ENCODE assay signal across 22 mouse cellular contexts in the genomic region with DNA sequence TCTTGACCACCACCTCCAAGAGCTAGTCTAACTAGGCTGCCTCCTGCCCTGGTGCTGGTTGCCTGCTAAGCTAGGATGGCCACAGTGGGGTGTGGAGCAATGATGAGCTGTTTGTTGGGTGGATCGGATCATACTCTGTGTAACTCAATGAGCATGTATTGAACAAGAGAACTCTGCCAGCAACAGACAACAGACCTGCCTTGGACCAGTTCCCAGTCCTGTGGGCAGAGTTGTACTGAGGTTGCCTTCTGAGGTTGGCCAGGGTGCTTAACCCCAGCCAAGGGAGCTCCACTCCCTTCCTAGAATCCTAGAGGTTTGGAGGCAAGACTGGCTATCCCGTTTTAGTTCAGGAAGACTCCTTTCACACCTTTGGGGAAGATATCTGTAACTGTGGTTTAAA. TPM values are rescaled to one million over a fixed set of nuclear protein-coding genes. Genes with fewer than 3 reads are reported as not detected.
DNase-seq lines count a peak whose midpoint lies in the region; ATAC-seq lines count a peak whose summit lies in the region.
"Had no signal": no experiment of that assay in that cellular context is flagged by ENCODE, and none has a peak within 500 bp of the region (broad histone marks: within the 10 kb centered on the region; RNA-seq: fewer than 3 reads in every experiment).

No protein-coding gene starts in this region.

- H3K4me2 ChIP-seq in kidney, embryonic 14.5 days (replicated peaks; ENCODE audit: low read depth, low read length): no peak overlapping the region
- peak overlapping the region; percentile 56 for H3K4me2 ChIP-seq in hindbrain, embryonic 13.5 days
- peak overlapping the region; percentile 37 for H3K4me2 ChIP-seq in hindbrain, embryonic 16.5 days (ENCODE audit: low read length)
- peak overlapping the region; percentile 53 for H3K4me2 ChIP-seq in neural tube, embryonic 13.5 days
- H3K4me2 ChIP-seq: forebrain, embryonic 13.5 days; lung, embryonic 15.5 days had no signal

- DNase-seq in kidney, adult 8-10 months: peak; percentile 34 to 39
- no peak for DNase-seq in cerebellum, adult 11-12 months
- DNase-seq: cerebellum, adult 2 months; cerebellum, postnatal 36 days; gastrocnemius, postnatal 36 days; layer of hippocampus, adult 9-11 months; left cerebral cortex, postnatal 4 days; liver; lung, postnatal 4 days; thymus, postnatal 4 days had no signal

- H3K4me1 ChIP-seq in kidney, embryonic 14.5 days (ENCODE audit: control insufficient read depth, insufficient read depth, low read length): peaks cover 55% of the 10 kb centered on the region
- H3K4me1 ChIP-seq in hindbrain, embryonic 13.5 days (replicated peaks): peaks cover 52% of the 10 kb centered on the region
- H3K4me1 ChIP-seq in hindbrain, embryonic 16.5 days (ENCODE audit: control insufficient read depth, insufficient read depth, low read depth, low read length): peaks cover 4% of the 10 kb centered on the region; the same call in 1 of the 2 replicates
- H3K4me1 ChIP-seq in neural tube, embryonic 13.5 days (replicated peaks): peaks cover 86% of the 10 kb centered on the region
- H3K4me1 ChIP-seq: forebrain, embryonic 13.5 days had no signal

- WGBS in kidney, embryonic 14.5 days: 53% methylated on average over 2 of the region's 2 CpGs
- 40% methylated on average over 2 of the region's 2 CpGs for WGBS in hindbrain, embryonic 13.5 days
- 29% methylated on average over 2 of the region's 2 CpGs for WGBS in hindbrain, embryonic 16.5 days
- 23% methylated on average over 2 of the region's 2 CpGs for WGBS in neural tube, embryonic 13.5 days

- H3K4me3 ChIP-seq in kidney, embryonic 14.5 days (ENCODE audit: low read length): no peak overlapping the region
- H3K4me3 ChIP-seq in hindbrain, embryonic 13.5 days: peak overlapping the region; percentile 32
- H3K4me3 ChIP-seq in hindbrain, embryonic 16.5 days (ENCODE audit: low read length): no peak overlapping the region
- H3K4me3 ChIP-seq in neural tube, embryonic 13.5 days: 0 out of 2 replicates have a peak overlapping the region, but pooled peaks have one; percentile 3
- H3K4me3 ChIP-seq: erythroblast, embryonic 14.5 days; forebrain, embryonic 13.5 days; left cerebral cortex, adult 2 months; lung, embryonic 15.5 days had no signal

- H3K27ac ChIP-seq in kidney, embryonic 14.5 days (ENCODE audit: low read depth, low read length): no peak overlapping the region
- H3K27ac ChIP-seq in hindbrain, embryonic 13.5 days: peak overlapping the region; percentile 87
- H3K27ac ChIP-seq in hindbrain, embryonic 16.5 days (ENCODE audit: low read depth, low read length): peak overlapping the region; percentile 14
- peak overlapping the region; percentile 84 for H3K27ac ChIP-seq in neural tube, embryonic 13.5 days (replicated peaks)
- H3K27ac ChIP-seq: forebrain, embryonic 13.5 days; kidney, postnatal 0 days; left cerebral cortex, adult 2 months; lung, embryonic 15.5 days had no signal

- H3K9ac ChIP-seq in kidney, embryonic 14.5 days (ENCODE audit: low read depth, low read length): no peak overlapping the region
- H3K9ac ChIP-seq in hindbrain, embryonic 13.5 days: peak overlapping the region; percentile 71; the same call in 1 of the 2 replicates
- no peak overlapping the region for H3K9ac ChIP-seq in hindbrain, embryonic 16.5 days (ENCODE audit: low read depth, low read length)
- H3K9ac ChIP-seq in neural tube, embryonic 13.5 days: peak overlapping the region; percentile 67
- H3K9ac ChIP-seq: forebrain, embryonic 13.5 days; lung, embryonic 15.5 days had no signal

- no peaks in the 10 kb centered on the region for H3K9me3 ChIP-seq in kidney, embryonic 14.5 days (ENCODE audit: control insufficient read depth, low read length)
- no peaks in the 10 kb centered on the region for H3K9me3 ChIP-seq in hindbrain, embryonic 13.5 days
- no peaks in the 10 kb centered on the region for H3K9me3 ChIP-seq in hindbrain, embryonic 16.5 days (ENCODE audit: control insufficient read depth, low read length)
- H3K9me3 ChIP-seq in neural tube, embryonic 13.5 days: no peaks in the 10 kb centered on the region
- H3K9me3 ChIP-seq: forebrain, embryonic 13.5 days; lung, embryonic 15.5 days had no signal

- no peaks in the 10 kb centered on the region for H3K36me3 ChIP-seq in kidney, embryonic 14.5 days (ENCODE audit: control insufficient read depth, insufficient read depth, low read length)
- H3K36me3 ChIP-seq in hindbrain, embryonic 13.5 days: no peaks in the 10 kb centered on the region
- no peaks in the 10 kb centered on the region for H3K36me3 ChIP-seq in hindbrain, embryonic 16.5 days (ENCODE audit: control insufficient read depth, insufficient read depth, low read length)
- H3K36me3 ChIP-seq in neural tube, embryonic 13.5 days: no peaks in the 10 kb centered on the region
- H3K36me3 ChIP-seq: lung, embryonic 15.5 days had no signal

- H3K27me3 ChIP-seq in kidney, embryonic 14.5 days (ENCODE audit: control insufficient read depth, insufficient read depth, low read length): no peaks in the 10 kb centered on the region
- peaks cover 83% of the 10 kb centered on the region for H3K27me3 ChIP-seq in hindbrain, embryonic 13.5 days
- H3K27me3 ChIP-seq in hindbrain, embryonic 16.5 days (replicated peaks; ENCODE audit: control insufficient read depth, insufficient read depth, low read length): peaks cover 32% of the 10 kb centered on the region
- no peaks in the 10 kb centered on the region for H3K27me3 ChIP-seq in neural tube, embryonic 13.5 days

- ATAC-seq in kidney, embryonic 14.5 days (ENCODE audit: low FRiP score, low TSS enrichment): no peak
- ATAC-seq in hindbrain, embryonic 13.5 days (ENCODE audit: low FRiP score): no peak
- no peak for ATAC-seq in hindbrain, embryonic 16.5 days
- no peak for ATAC-seq in neural tube, embryonic 13.5 days (ENCODE audit: low read depth)
- ATAC-seq in erythroblast, adult 5-6 weeks (replicated peaks; ENCODE audit: low FRiP score, poor library complexity, severe bottlenecking): no peak
- ATAC-seq: forebrain, embryonic 13.5 days had no signal

RNA-seq across cellular contexts. Expression of a gene that starts 37.7 kb away (rescaled TPM):
- polyA plus RNA-seq in kidney, embryonic 14.5 days (2014; fragmentation: Nextera tagmentation; extraction: Ambion mirVana): 7.4 and 8.6 TPM in 2 replicates
- polyA plus RNA-seq in hindbrain, embryonic 13.5 days (2015; fragmentation: Nextera tagmentation; extraction: Ambion mirVana): 76.2 and 86.9 TPM in 2 replicates
- 57.7 and 61.2 TPM in 2 replicates for polyA plus RNA-seq in hindbrain, embryonic 16.5 days (2015; fragmentation: Nextera tagmentation; extraction: Ambion mirVana)
- polyA plus RNA-seq in neural tube, embryonic 13.5 days (2015; fragmentation: Nextera tagmentation; extraction: Ambion mirVana): 40.2 and 49.9 TPM in 2 replicates
- total RNA-seq in erythroblast, adult 5-6 weeks (2015; ENCODE audit: low replicate concordance): not detected in 2 replicates
- total RNA-seq in erythroblast, adult 5-6 weeks (2017; ENCODE audit: low replicate concordance): not detected in 2 replicates
- total RNA-seq: left cerebral cortex, adult 2 months; left cerebral cortex, postnatal 4 days had no signal
- polyA plus RNA-seq: forebrain, embryonic 13.5 days; heart, postnatal 0 days; midbrain, postnatal 0 days had no signal

RNA-seq across cellular contexts. Expression of a gene that starts 58.3 kb away (rescaled TPM):
- polyA plus RNA-seq in kidney, embryonic 14.5 days (2014; fragmentation: Nextera tagmentation; extraction: Ambion mirVana): 12.3 and 16.1 TPM in 2 replicates
- polyA plus RNA-seq in hindbrain, embryonic 13.5 days (2015; fragmentation: Nextera tagmentation; extraction: Ambion mirVana): 5.3 and 9.1 TPM in 2 replicates
- polyA plus RNA-seq in hindbrain, embryonic 16.5 days (2015; fragmentation: Nextera tagmentation; extraction: Ambion mirVana): 4.0 and 9.0 TPM in 2 replicates
- 46.8 and 51.1 TPM in 2 replicates for polyA plus RNA-seq in neural tube, embryonic 13.5 days (2015; fragmentation: Nextera tagmentation; extraction: Ambion mirVana)
- not detected in 2 replicates for total RNA-seq in erythroblast, adult 5-6 weeks (2015; ENCODE audit: low replicate concordance)
- not detected in 2 replicates for total RNA-seq in erythroblast, adult 5-6 weeks (2017; ENCODE audit: low replicate concordance)
- total RNA-seq: left cerebral cortex, adult 2 months; left cerebral cortex, postnatal 4 days; midbrain, postnatal 0 days had no signal
- polyA plus RNA-seq: erythroblast, embryonic 14.5 days; forebrain, embryonic 13.5 days; heart, postnatal 0 days; midbrain, postnatal 0 days had no signal

Comparison
In these comparisons a context has a peak if more than half of its experiments do, and no peak if none do; other contexts are left out.
1. H3K4me3 ChIP-seq: peak in hindbrain, embryonic 13.5 days (single experiment) and neural tube, embryonic 13.5 days (single experiment); none in kidney, embryonic 14.5 days (single experiment) and hindbrain, embryonic 16.5 days (single experiment).
2. H3K9ac ChIP-seq: peak in hindbrain, embryonic 13.5 days (single experiment) and neural tube, embryonic 13.5 days (single experiment); none in kidney, embryonic 14.5 days (single experiment) and hindbrain, embryonic 16.5 days (single experiment).